Mouse (Mus musculus) limb, embryonic 11.5 days (tissue): ENCODE results near the gene Lhfpl2. TPM values are rescaled to one million over a fixed set of nuclear protein-coding genes. Genes with fewer than 3 reads are reported as not detected.

ENCODE experiments used
- ATAC-seq: fragments of 200-750 bp; cut with Nextera tagmentation; 2 replicates; pipeline ENCODE4 v1.8.0; 2017; ENCODE audit warnings: low read depth; ENCODE audit not compliant: insufficient number of reproducible peaks, low FRiP score, low TSS enrichment
- DNase-seq: peaks from one replicate; pipeline ENCODE4 v3.0.0-alpha.2; 2015; ENCODE audit warnings: low spot score
- H3K27ac ChIP-seq: fragments of 300-500 bp; sonication (generic); replicated peaks from 2 replicates; pipeline ENCODE4 v1.5.1; 2014; ENCODE audit warnings: low read depth, mild to moderate bottlenecking, low read length
- H3K27me3 ChIP-seq: fragments of 300-500 bp; sonication (generic); 2 replicates; pipeline ENCODE4 v1.6.1; 2014; ENCODE audit warnings: mild to moderate bottlenecking, low read length, mixed read lengths; ENCODE audit not compliant: control insufficient read depth, insufficient read depth
- H3K36me3 ChIP-seq: fragments of 300-500 bp; sonication (generic); 2 replicates; pipeline ENCODE4 v1.6.1; 2014; ENCODE audit warnings: mild to moderate bottlenecking, low read length, moderate library complexity, mixed read lengths; ENCODE audit not compliant: control insufficient read depth, insufficient read depth
- H3K4me1 ChIP-seq: fragments of 300-500 bp; sonication (generic); 2 replicates; pipeline ENCODE4 v1.6.1; 2014; ENCODE audit warnings: low read length, mixed read lengths; ENCODE audit not compliant: control insufficient read depth, insufficient read depth
- H3K4me2 ChIP-seq: fragments of 300-500 bp; sonication (generic); 2 replicates; pipeline ENCODE4 v1.6.1; 2014; ENCODE audit warnings: low read depth, mild to moderate bottlenecking, moderate library complexity; ENCODE audit not compliant: severe bottlenecking
- H3K4me3 ChIP-seq: fragments of 300-500 bp; sonication (generic); 2 replicates; pipeline ENCODE4 v1.5.1; 2014; ENCODE audit warnings: low read depth, low read length
- H3K9ac ChIP-seq: fragments of 300-500 bp; sonication (generic); 2 replicates; pipeline ENCODE4 v1.6.1; 2014; ENCODE audit warnings: mild to moderate bottlenecking, low read length
- H3K9me3 ChIP-seq: fragments of 300-500 bp; sonication (generic); 2 replicates; pipeline ENCODE4 v1.6.1; 2016; ENCODE audit warnings: low read length; ENCODE audit not compliant: control insufficient read depth
- WGBS: fragments of 180-500 bp; shearing (Covaris S2); extraction: QIAGEN DNeasy Blood & Tissue Kit; methylation state at CpG from one replicate; pipeline ENCODE4 v1.1.7; 2014; 5-methylcytosine and 5-hydroxymethylcytosine counted together
- polyA plus RNA-seq: library from polyadenylated mRNA; unstranded; fragments of >200 nt; fragmentation: Nextera tagmentation; extraction: Ambion mirVana; gene quantifications from 2 replicates; pipeline ENCODE4 v1.2.1, GENCODE M21; 2014

Gene Lhfpl2
- polyA plus RNA-seq, 1 experiment from 2014 or later, result 37.4 TPM

GRCm38 (mm10) chr13:94062349-94063111 is 4.9 kb downstream of the Lhfpl2 start:
- no peaks in the 10 kb centered on the region for H3K27me3 ChIP-seq
- H3K9ac ChIP-seq, result no peak overlapping the region
- WGBS, result 14% methylated on average over 21 of the region's 21 CpGs
- no peak overlapping the region for H3K27ac ChIP-seq
- H3K4me1 ChIP-seq, result peaks cover 51% of the 10 kb centered on the region
- ATAC-seq (no peak), DNase-seq (peak; percentile 54)
- peak overlapping the region; percentile 26 for H3K4me2 ChIP-seq
- no peaks in the 10 kb centered on the region for H3K36me3 ChIP-seq
- H3K9me3 ChIP-seq, result no peaks in the 10 kb centered on the region
- peak overlapping the region; percentile 7; the same call in 1 of the 2 replicates for H3K4me3 ChIP-seq

- Histone ChIP-seq H3K27ac (no peak overlapping the region), H3K9ac (no peak overlapping the region), H3K27me3 (no peaks in the 10 kb centered on the region), H3K4me3 (no peak overlapping the region), H3K4me1 (peaks cover 54% of the 10 kb centered on the region), H3K4me2 (no peak overlapping the region), H3K9me3 (no peaks in the 10 kb centered on the region), H3K36me3 (no peaks in the 10 kb centered on the region)
- WGBS, result 53% methylated on average over 8 of the region's 8 CpGs
- DNase-seq, result no peak
- ATAC-seq, result no peak
Observed at GRCm38 (mm10) chr13:94063156-94063555, 5.6 kb downstream of the Lhfpl2 start.

GRCm38 (mm10) chr13:94064571-94064970 is 7.0 kb downstream of the Lhfpl2 start:
- no peak overlapping the region for H3K9ac ChIP-seq
- no peak for DNase-seq
- no peak overlapping the region for H3K4me3 ChIP-seq
- H3K4me2 ChIP-seq, result no peak overlapping the region
- no peaks in the 10 kb centered on the region for H3K9me3 ChIP-seq
- ATAC-seq, result no peak
- no peak overlapping the region for H3K27ac ChIP-seq
- H3K36me3 ChIP-seq, result no peaks in the 10 kb centered on the region
- H3K4me1 ChIP-seq, result peaks cover 57% of the 10 kb centered on the region
- WGBS, result 15% methylated on average over 7 of the region's 7 CpGs
- H3K27me3 ChIP-seq, result no peaks in the 10 kb centered on the region

- peak; percentile 42 for DNase-seq
- Histone ChIP-seq H3K9me3 (no peaks in the 10 kb centered on the region), H3K27me3 (no peaks in the 10 kb centered on the region), H3K4me3 (no peak overlapping the region), H3K4me2 (no peak overlapping the region), H3K4me1 (peaks cover 56% of the 10 kb centered on the region), H3K36me3 (no peaks in the 10 kb centered on the region), H3K9ac (no peak overlapping the region), H3K27ac (peak overlapping the region; percentile 15; the same call in 1 of the 2 replicates)
- WGBS, result 23% methylated on average over 11 of the region's 11 CpGs
- ATAC-seq, result no peak
Observed at GRCm38 (mm10) chr13:94065276-94066050, 7.9 kb downstream of the Lhfpl2 start.

GRCm38 (mm10) chr13:94066626-94067275 is 9.2 kb downstream of the Lhfpl2 start:
- Histone ChIP-seq H3K27ac (no peak overlapping the region), H3K4me2 (no peak overlapping the region), H3K9ac (no peak overlapping the region), H3K27me3 (no peaks in the 10 kb centered on the region), H3K9me3 (no peaks in the 10 kb centered on the region), H3K4me1 (peaks cover 58% of the 10 kb centered on the region), H3K4me3 (no peak overlapping the region), H3K36me3 (no peaks in the 10 kb centered on the region)
- DNase-seq (no peak), ATAC-seq (no peak)
- 80% methylated on average over 5 of the region's 5 CpGs for WGBS

GRCm38 (mm10) chr13:94068308-94068707 is 10.7 kb downstream of the Lhfpl2 start:
- no peak overlapping the region for H3K4me3 ChIP-seq
- DNase-seq (no peak), ATAC-seq (no peak)
- H3K4me2 ChIP-seq, result no peak overlapping the region
- WGBS, result 95% methylated on average over 1 of the region's 1 CpGs
- H3K27me3 ChIP-seq, result no peaks in the 10 kb centered on the region
- H3K4me1 ChIP-seq, result peaks cover 60% of the 10 kb centered on the region
- H3K9ac ChIP-seq, result no peak overlapping the region
- no peaks in the 10 kb centered on the region for H3K36me3 ChIP-seq
- no peaks in the 10 kb centered on the region for H3K9me3 ChIP-seq
- H3K27ac ChIP-seq, result no peak overlapping the region

- H3K36me3 ChIP-seq, result no peaks in the 10 kb centered on the region
- no peak for DNase-seq
- no peak; the same call in 1 of the 2 replicates for ATAC-seq
- no peak overlapping the region for H3K4me2 ChIP-seq
- no peak overlapping the region for H3K27ac ChIP-seq
- no peaks in the 10 kb centered on the region for H3K27me3 ChIP-seq
- H3K9me3 ChIP-seq, result no peaks in the 10 kb centered on the region
- no peak overlapping the region for H3K9ac ChIP-seq
- no peak overlapping the region for H3K4me3 ChIP-seq
- WGBS, result 49% methylated on average over 16 of the region's 16 CpGs
- H3K4me1 ChIP-seq, result peaks cover 57% of the 10 kb centered on the region
Observed at GRCm38 (mm10) chr13:94069421-94070307, 12.1 kb downstream of the Lhfpl2 start.

- WGBS, result 90% methylated on average over 3 of the region's 3 CpGs
- no peak for ATAC-seq
- Histone ChIP-seq H3K4me3 (no peak overlapping the region), H3K9ac (no peak overlapping the region), H3K27me3 (no peaks in the 10 kb centered on the region), H3K4me1 (peaks cover 55% of the 10 kb centered on the region), H3K27ac (no peak overlapping the region), H3K36me3 (no peaks in the 10 kb centered on the region), H3K9me3 (no peaks in the 10 kb centered on the region), H3K4me2 (no peak overlapping the region)
- no peak for DNase-seq
Observed at GRCm38 (mm10) chr13:94070308-94070619, 12.7 kb downstream of the Lhfpl2 start.
